Mouse (Mus musculus) midbrain, embryonic 10.5 days (tissue): Measurements from ENCODE around the gene Tyw5. TPM values are rescaled to one million over a fixed set of nuclear protein-coding genes. Genes with fewer than 3 reads are reported as not detected.
A peak's percentile ranks its signal among the peaks of the same experiment; 100 is the strongest.

Source experiments
- DNase-seq: peaks from one replicate; pipeline ENCODE4 v3.0.0-alpha.2; 2017; ENCODE audit warnings: low spot score
- H3K27ac ChIP-seq: fragments of 300-500 bp; sonication (generic); replicated peaks from 2 replicates; pipeline ENCODE4 v1.5.1; 2016; ENCODE audit warnings: mild to moderate bottlenecking
- H3K27me3 ChIP-seq: fragments of 300-500 bp; sonication (generic); 2 replicates; pipeline ENCODE4 v1.6.1; 2016; ENCODE audit warnings: low read depth, mild to moderate bottlenecking; ENCODE audit not compliant: poor library complexity, severe bottlenecking
- H3K36me3 ChIP-seq: fragments of 300-500 bp; sonication (generic); 2 replicates; pipeline ENCODE4 v1.6.1; 2016; ENCODE audit warnings: mild to moderate bottlenecking, moderate library complexity
- H3K4me1 ChIP-seq: fragments of 300-500 bp; sonication (generic); 2 replicates; pipeline ENCODE4 v1.6.1; 2016
- H3K4me3 ChIP-seq: fragments of 300-500 bp; sonication (generic); 2 replicates; pipeline ENCODE4 v1.5.1; 2016; ENCODE audit warnings: mild to moderate bottlenecking, moderate library complexity
- H3K9me3 ChIP-seq: fragments of 300-500 bp; sonication (generic); replicated peaks from 2 replicates; pipeline ENCODE4 v1.6.1; 2016; ENCODE audit warnings: mild to moderate bottlenecking
- WGBS: fragments of 180-500 bp; shearing (Covaris S2); methylation state at CpG from one replicate; pipeline ENCODE4 v1.1.7; 2016; 5-methylcytosine and 5-hydroxymethylcytosine counted together
- polyA plus RNA-seq: library from polyadenylated mRNA; unstranded; fragments of >200 nt; fragmentation: Nextera tagmentation; extraction: Ambion mirVana; gene quantifications from 2 replicates; pipeline ENCODE4 v1.2.1, GENCODE M21; 2016

The Tyw5 gene
- polyA plus RNA-seq, 1 experiment from 2014 or later, result 33.8 TPM

GRCm38 (mm10) chr1:57408994-57409393 is 2.1 kb upstream of the Tyw5 start:
- Histone ChIP-seq H3K4me1 (peaks cover 32% of the 10 kb centered on the region), H3K27me3 (no peaks in the 10 kb centered on the region), H3K9me3 (no peaks in the 10 kb centered on the region), H3K36me3 (peaks cover 43% of the 10 kb centered on the region), H3K4me3 (no peak overlapping the region), H3K27ac (no peak overlapping the region)
- 92% methylated on average over 2 of the region's 2 CpGs for WGBS
- no peak for DNase-seq

- DNase-seq, result no peak
- H3K4me3 ChIP-seq, result no peak overlapping the region
- peaks cover 11% of the 10 kb centered on the region for H3K4me1 ChIP-seq
- WGBS, result 94% methylated on average over 5 of the region's 5 CpGs
- no peak overlapping the region for H3K27ac ChIP-seq
- no peaks in the 10 kb centered on the region for H3K27me3 ChIP-seq
- H3K36me3 ChIP-seq, result peaks cover 45% of the 10 kb centered on the region
- no peaks in the 10 kb centered on the region for H3K9me3 ChIP-seq
Measured at GRCm38 (mm10) chr1:57402116-57402515, 4.8 kb downstream of the Tyw5 start.

DNA sequence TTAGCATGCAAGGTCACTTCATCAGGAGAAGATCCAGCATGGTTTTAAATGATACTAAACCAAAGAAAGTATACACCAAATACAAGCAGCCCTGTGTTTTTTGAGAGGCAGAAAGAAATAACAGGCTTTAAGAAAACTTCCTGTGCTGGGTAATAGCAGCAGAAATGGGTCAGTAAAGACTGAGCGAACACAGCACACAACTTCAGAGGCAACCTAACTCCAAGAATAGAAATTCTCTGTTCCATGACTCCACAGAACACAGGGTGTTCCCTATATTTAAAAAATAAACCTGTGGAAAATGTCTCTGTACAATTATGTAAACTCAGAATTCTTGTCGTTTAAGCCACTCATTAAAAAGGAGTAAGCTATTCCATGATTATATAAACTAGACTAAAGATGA is 6.0 kb downstream of the Tyw5 start:
- Histone ChIP-seq H3K4me1 (peaks cover 8% of the 10 kb centered on the region), H3K27me3 (no peaks in the 10 kb centered on the region), H3K4me3 (no peak overlapping the region), H3K9me3 (no peaks in the 10 kb centered on the region), H3K36me3 (peaks cover 57% of the 10 kb centered on the region), H3K27ac (no peak overlapping the region)
- WGBS, result 90% methylated on average over 2 of the region's 2 CpGs
- no peak for DNase-seq

DNA sequence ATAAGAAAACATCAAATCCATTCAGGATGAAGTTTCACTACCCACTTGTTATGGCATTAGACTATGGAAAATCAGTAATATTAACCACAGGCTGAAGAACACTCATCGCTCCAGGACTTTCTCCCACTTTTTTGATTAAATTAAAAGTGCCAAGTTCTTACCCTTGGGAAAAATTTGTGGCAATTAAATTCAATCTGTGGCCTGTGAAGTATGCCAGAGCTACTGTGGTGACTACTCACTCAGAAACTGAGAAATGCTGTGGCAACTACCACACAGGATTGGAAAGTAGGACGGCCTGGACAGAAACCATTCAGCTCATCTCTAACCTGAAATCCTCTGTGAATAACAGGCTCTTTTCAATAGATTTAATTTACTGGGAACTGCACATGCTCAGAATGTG is 6.6 kb downstream of the Tyw5 start:
- no peaks in the 10 kb centered on the region for H3K27me3 ChIP-seq
- DNase-seq, result no peak
- peaks cover 63% of the 10 kb centered on the region for H3K36me3 ChIP-seq
- H3K9me3 ChIP-seq, result no peaks in the 10 kb centered on the region
- no peak overlapping the region for H3K4me3 ChIP-seq
- no peak overlapping the region for H3K27ac ChIP-seq
- H3K4me1 ChIP-seq, result peaks cover 3% of the 10 kb centered on the region
- WGBS, result 97% methylated on average over 2 of the region's 2 CpGs

GRCm38 (mm10) chr1:57394051-57394450 is 12.8 kb downstream of the Tyw5 start:
- H3K4me1 ChIP-seq, result no peaks in the 10 kb centered on the region
- peaks cover 85% of the 10 kb centered on the region for H3K36me3 ChIP-seq
- no peaks in the 10 kb centered on the region for H3K27me3 ChIP-seq
- WGBS, result 72% methylated on average over 3 of the region's 3 CpGs
- peak; percentile 17 for DNase-seq
- H3K9me3 ChIP-seq, result no peaks in the 10 kb centered on the region
- H3K27ac ChIP-seq, result no peak overlapping the region
- no peak overlapping the region for H3K4me3 ChIP-seq

DNA sequence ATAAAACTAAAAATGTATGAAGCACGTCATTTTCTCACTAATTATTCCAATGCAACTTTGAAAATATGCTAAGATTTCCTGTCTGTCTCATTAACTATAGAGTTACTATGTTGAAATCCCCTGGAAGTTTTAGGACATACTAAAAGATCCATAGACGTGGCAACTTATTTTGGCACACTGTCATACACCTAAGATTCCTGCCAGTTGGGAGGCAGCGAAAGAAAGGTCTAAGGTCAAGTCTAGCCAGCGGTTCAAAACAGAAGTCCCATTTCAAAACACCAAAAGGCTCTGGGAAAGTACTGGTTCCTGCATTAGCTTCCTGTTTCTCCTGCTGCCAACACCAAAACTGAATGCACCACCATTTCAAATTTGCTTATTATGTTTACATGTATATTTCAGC is 14.5 kb downstream of the Tyw5 start:
- Histone ChIP-seq H3K9me3 (no peaks in the 10 kb centered on the region), H3K4me1 (no peaks in the 10 kb centered on the region), H3K4me3 (no peak overlapping the region), H3K36me3 (peaks cover 82% of the 10 kb centered on the region), H3K27me3 (no peaks in the 10 kb centered on the region), H3K27ac (no peak overlapping the region)
- 90% methylated on average over 4 of the region's 4 CpGs for WGBS
- no peak for DNase-seq

- 96% methylated on average over 4 of the region's 4 CpGs for WGBS
- H3K9me3 ChIP-seq, result no peaks in the 10 kb centered on the region
- no peak overlapping the region for H3K27ac ChIP-seq
- H3K36me3 ChIP-seq, result peaks cover 70% of the 10 kb centered on the region
- no peak for DNase-seq
- no peak overlapping the region for H3K4me3 ChIP-seq
- H3K27me3 ChIP-seq, result no peaks in the 10 kb centered on the region
- H3K4me1 ChIP-seq, result no peaks in the 10 kb centered on the region
Measured at GRCm38 (mm10) chr1:57390993-57391790, 15.7 kb downstream of the Tyw5 start.

GRCm38 (mm10) chr1:57388402-57389155 is 18.3 kb downstream of the Tyw5 start:
- H3K4me1 ChIP-seq, result no peaks in the 10 kb centered on the region
- 94% methylated on average over 8 of the region's 8 CpGs for WGBS
- no peaks in the 10 kb centered on the region for H3K9me3 ChIP-seq
- DNase-seq, result no peak
- H3K27me3 ChIP-seq, result no peaks in the 10 kb centered on the region
- no peak overlapping the region for H3K27ac ChIP-seq
- H3K4me3 ChIP-seq, result no peak overlapping the region
- H3K36me3 ChIP-seq, result peaks cover 50% of the 10 kb centered on the region

- WGBS, result 82% methylated on average over 2 of the region's 2 CpGs
- H3K4me3 ChIP-seq, result no peak overlapping the region
- no peak overlapping the region for H3K27ac ChIP-seq
- no peaks in the 10 kb centered on the region for H3K4me1 ChIP-seq
- H3K9me3 ChIP-seq, result no peaks in the 10 kb centered on the region
- DNase-seq, result no peak
- no peaks in the 10 kb centered on the region for H3K27me3 ChIP-seq
- peaks cover 43% of the 10 kb centered on the region for H3K36me3 ChIP-seq
Measured at GRCm38 (mm10) chr1:57387876-57388275, 19.0 kb downstream of the Tyw5 start.

GRCm38 (mm10) chr1:57386519-57386918 is 20.4 kb downstream of the Tyw5 start:
- peaks cover 30% of the 10 kb centered on the region for H3K36me3 ChIP-seq
- no peaks in the 10 kb centered on the region for H3K4me1 ChIP-seq
- no peaks in the 10 kb centered on the region for H3K9me3 ChIP-seq
- H3K27ac ChIP-seq, result no peak overlapping the region
- no peak overlapping the region for H3K4me3 ChIP-seq
- H3K27me3 ChIP-seq, result no peaks in the 10 kb centered on the region
- DNase-seq, result no peak

GRCm38 (mm10) chr1:57377376-57378341 is 29.2 kb downstream of the Tyw5 start, which contains the start of gene 1700066M21Rik:
Gene 1700066M21Rik, plus strand, starts transcription at chr1:57377620.
- whole genome bisulfite sequencing, result under 1% methylated on average over 81 of the region's 81 CpGs
- Histone ChIP-seq H3K4me3 (peak within 1 kb of the TSS; percentile 95), H3K36me3 (peaks cover 4% of the 10 kb centered on the region; the same call in 1 of the 2 replicates), H3K27ac (peak within 1 kb of the TSS; percentile 93), H3K4me1 (peaks cover 16% of the 10 kb centered on the region), H3K27me3 (no peaks in the 10 kb centered on the region), H3K9me3 (no peaks in the 10 kb centered on the region)
- DNase-seq, result peak; percentile 97

- H3K27me3 ChIP-seq, result no peaks in the 10 kb centered on the region
- peak overlapping the region; percentile 95 for H3K4me3 ChIP-seq
- peaks cover 4% of the 10 kb centered on the region; the same call in 1 of the 2 replicates for H3K36me3 ChIP-seq
- no peaks in the 10 kb centered on the region for H3K9me3 ChIP-seq
- WGBS, result 67% methylated on average over 6 of the region's 6 CpGs
- H3K4me1 ChIP-seq, result peaks cover 16% of the 10 kb centered on the region
- H3K27ac ChIP-seq, result peak overlapping the region; percentile 93
- no peak for DNase-seq
Measured at GRCm38 (mm10) chr1:57376806-57377205, 30.1 kb downstream of the Tyw5 start.
